Mouse (Mus musculus) urinary bladder, postnatal 4 days (tissue): Measurements from ENCODE around the gene Ercc6l.

ENCODE experiments used
- DNase-seq, 2 experiments: peaks; one replicate each; pipeline ENCODE4 v3.0.0; 2021 to 2022; ENCODE audit warnings: low spot score in 2 of 2

Ercc6l gene

DNA sequence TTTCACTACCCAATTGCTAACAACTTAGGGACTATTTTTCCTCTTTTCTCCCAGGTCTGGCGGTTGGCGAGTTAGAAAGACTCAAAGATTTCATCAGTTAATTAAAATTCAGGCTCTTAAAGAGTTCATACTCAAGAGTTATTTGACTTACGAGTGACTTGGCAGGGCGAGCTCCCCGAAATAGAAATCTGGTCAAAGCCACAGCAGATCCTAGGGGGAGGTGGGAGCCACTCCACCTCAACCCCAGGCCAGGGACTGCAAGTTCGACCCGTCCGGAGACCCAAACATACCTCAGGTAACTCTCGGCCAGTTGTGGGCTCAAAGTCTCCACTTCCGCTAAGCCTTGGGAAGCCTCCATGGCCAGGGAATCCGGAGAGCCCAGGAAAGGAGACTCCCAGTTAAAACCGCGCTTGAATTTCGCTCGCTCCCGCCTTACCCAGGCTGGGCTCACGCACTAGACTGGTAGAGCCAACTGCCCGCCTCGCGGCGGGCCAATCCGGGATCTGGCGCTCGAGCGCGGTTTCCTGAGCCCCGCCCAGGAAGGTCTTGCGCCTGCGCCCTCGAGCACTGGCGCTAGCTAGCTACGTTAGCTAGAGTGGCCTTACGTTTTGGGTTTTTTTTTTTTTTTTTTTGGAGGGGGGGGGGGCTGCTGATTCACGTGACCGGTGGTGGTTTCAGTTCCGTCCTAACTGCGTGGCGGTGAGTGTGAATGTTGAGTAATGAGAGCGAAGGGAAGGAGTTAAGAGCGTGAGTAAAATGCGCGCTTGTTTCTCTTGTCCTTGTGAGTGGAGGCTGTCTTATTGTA, at the start of gene Ercc6l:
Ercc6l (minus strand) TSS at position 474 of the 805 bp plus-strand sequence.
- DNase-seq: peak; percentile 87 to 88

DNA sequence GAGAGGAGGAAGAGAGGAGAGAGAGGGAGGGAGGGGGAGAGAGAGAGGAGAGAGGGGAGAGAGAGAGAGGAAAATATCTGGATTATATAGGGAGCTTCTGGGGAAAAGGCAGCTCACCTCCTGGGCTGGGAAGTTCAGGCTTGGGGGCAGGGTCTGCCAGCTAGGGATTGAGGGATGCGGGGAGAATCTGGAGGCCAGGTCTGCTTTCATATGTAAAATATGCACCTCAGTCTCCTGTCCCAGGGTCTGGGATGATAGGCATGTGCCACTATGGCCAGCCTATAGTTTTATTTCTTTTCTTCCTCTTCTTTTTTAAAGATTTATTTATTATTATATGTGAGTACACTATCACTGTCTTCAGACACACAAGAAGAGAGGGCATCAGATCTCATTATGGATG, 33.9 kb upstream of the Ercc6l start:
- no peak for DNase-seq

DNA sequence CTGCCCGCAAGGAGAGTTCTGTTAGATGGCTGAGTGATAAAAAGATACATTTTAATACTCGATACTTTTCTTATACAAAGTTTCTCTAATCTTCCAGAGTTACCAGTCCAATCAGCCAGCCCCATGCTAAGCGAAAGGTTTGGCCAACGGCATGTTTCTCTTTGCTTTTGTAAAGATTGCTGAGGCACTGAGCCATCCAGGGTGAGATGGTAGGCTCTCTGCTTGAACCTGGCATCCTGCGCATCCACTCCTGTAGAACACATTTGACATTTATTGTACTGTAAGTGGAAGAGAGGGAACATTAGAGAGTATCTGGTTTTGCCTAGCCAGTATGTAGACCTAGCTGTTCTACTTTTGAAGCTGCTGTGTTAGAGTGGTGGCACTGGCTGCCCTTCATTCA, 32.7 kb upstream of the Ercc6l start:
- DNase-seq: no peak

DNA sequence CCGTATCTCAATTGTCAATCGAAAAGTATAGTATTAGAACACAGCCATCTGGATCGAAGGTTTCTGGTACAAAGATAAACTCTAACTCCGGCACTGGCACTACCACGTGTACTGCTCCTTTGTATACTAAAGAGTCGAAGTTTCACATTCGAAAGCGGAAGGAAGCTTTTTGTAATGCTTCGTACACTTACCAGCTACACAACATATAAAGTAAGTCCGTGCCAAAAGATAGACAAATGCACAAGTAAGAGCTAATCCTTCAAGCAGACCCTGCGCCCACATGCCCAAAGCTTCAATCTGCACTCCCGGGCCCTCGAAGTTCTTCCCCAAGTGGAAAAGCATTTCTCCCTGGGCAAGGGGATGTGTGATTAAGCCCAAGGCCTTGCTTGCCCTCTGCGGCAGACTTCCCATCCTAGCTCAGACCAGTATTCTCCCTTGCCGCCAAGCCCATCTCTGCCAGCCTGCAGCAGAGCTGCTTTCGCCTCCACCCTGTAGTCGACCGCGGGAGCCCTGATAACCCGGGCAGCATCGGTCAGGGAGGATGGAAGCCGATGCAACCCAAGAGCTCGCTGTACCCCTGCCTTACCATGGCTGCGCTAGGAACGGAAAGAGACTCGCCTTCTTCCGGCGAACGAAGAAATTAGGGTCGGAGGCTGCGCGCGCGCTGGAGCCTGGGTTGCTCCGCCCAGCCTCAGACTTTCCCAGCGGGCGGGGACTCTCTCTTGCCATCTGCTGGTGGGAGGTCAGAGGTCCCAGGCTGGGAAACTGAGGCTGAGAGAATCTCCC, 32.0 kb upstream of the Ercc6l start, which contains the start of gene Rps4x:
Rps4x (minus strand) TSS at position 683 of the 786 bp plus-strand sequence.
- DNase-seq: peak; percentile 72 to 83

DNA sequence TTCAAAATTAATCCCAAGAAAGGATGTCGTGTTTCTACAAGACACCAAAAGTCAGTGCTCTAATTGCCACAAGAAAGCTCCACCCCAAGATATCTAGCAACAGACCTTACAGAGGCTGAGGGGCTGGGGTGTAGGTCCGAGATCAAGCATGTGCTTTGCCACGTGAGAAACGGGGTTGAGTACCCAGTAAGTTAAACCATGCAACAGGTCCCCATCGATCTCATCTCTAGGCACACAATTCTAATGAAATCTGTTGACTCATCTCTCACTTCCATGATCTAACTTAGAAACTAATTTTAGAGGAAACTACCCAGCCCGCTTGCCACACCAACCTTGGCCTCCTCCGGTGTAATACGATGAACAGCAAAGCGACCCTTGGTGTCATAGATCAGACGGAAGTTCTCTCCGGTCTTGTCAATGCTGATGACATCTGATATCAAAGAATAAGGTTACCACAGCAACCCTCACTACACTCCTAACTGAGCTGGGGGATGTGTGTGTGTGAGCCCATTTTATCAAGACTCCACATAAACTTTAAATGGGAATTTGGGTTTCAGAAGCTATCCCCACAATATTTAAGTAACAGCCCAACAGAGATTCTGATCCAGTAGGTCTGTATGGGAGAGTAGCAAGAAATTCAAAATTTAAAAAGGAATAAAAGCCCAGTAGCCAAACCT, 30.3 kb upstream of the Ercc6l start:
- DNase-seq: no peak

DNA sequence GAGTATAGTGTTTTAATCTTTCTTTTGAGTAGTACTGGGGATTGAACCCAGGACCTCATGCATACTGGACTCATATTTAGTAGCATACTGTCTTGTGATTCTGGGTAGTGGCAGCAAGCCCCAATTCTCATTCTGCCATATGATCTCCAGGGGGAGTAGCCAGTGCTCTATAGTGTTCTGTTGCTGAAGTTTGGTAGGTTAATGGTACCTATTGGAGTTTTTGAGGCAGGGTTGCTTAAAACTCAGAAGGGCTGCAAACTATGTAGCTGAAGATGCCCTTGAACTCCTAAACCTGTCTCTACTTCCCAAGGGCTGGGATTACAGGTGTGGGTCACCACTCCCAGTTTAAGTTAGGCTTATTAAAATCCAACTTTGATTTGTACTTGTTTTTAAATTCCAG, 25.7 kb upstream of the Ercc6l start:
- no peak for DNase-seq

- no peak for DNase-seq
These were observed 18.8 kb upstream of the Ercc6l start for GRCm38 (mm10) chrX:102175538-102176287.

DNA sequence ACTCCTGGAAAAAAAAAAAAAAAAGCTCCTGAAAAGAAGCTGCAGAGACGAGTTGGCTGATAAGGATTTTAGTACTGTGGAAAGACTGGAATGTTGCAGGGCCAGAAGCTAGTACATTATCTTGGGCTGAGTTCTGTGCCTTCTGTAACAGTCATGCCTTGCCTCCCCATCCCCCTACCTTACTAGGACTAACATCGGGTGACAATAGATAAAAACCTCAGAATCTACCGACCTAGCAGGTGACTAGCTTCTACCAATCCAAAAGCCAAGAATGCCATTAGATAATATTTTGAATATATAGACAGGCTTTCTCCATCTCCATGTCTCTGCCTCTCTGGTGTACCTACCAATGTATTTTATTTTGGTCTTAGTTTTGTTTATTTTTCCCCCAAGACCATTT, 14.0 kb upstream of the Ercc6l start:
- no peak for DNase-seq

DNA sequence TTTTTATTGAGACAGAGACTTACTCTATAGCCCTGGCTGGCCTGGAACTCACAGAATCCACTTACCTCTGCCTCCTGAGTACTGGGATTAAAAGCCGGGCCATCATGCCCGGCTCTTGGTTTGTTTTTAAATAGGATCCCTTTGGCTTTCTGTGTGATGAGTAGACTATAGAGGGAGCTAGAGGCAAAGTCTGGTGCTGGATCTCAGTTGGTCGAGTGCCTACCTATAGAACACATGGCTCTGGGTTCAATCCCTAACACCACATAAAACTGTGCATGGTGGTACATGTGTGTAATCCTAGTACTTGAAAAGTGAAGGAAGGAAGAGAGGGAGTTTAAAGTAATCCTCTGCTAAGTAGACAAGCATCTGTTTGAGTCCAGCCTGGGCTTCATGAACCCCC, 13.2 kb upstream of the Ercc6l start:
- no peak for DNase-seq

- no peak for DNase-seq
These were observed 12.8 kb upstream of the Ercc6l start for GRCm38 (mm10) chrX:102169724-102170123.

DNA sequence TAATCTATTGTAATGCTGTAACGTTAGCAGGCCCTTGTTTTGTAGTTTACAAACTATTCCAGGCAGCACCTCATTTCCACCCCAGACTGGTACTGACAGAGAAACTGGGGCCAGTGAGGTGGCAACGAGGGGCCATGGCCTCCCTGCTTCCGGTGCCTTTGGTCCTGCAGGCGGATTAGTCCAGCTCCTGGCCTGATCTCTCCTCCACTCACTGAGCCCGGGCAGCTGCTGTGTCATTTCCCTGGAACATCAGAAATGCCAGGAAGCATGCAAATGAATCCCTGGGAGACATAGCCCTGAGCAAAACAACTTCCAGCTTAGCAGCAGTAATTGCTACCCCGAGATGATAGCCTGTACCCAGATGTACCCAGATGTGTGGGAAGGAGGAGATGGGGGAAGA, 10.1 kb upstream of the Ercc6l start:
- no peak for DNase-seq

DNA sequence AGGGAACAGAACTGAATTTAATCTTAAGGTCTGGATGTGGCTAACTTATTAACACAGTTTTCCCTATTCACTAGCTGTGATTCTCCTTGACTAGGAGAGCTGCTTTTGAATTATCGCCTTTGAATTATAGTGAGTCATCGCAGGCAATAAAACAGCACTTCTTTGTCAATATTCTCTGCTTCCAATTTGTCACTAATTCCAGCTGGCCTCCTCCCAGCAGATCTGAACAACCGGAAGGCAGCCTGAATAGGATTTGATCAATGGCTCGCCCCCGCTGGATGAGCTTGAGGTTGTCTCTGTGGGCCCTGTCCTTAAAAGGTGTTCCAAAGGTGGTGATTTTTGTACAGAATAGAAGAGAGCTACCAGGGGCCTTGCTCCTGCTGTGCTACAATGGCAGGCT, 9.6 kb upstream of the Ercc6l start:
- no peak for DNase-seq

DNA sequence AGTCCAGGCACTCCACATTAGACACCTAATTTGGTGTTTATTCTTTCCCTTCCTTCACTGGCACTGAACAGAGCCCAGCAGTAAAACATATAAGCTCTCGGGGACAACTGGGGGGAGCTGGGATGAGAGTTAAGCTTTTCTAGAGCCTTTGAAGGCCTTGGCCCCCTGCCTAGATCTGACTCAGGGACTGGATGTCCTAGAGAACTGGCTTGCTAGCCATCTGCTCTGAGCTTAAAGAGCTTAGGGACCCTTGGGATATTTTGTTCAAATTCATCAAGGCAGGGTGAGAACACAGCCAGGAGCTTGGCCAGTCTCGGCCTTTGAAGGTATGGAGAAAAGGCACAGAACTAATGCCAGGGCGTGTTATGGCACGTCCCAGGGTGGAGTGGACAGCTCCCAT, 6.6 kb upstream of the Ercc6l start:
- peak in 1 of 2 experiments; percentile 41 for DNase-seq

DNA sequence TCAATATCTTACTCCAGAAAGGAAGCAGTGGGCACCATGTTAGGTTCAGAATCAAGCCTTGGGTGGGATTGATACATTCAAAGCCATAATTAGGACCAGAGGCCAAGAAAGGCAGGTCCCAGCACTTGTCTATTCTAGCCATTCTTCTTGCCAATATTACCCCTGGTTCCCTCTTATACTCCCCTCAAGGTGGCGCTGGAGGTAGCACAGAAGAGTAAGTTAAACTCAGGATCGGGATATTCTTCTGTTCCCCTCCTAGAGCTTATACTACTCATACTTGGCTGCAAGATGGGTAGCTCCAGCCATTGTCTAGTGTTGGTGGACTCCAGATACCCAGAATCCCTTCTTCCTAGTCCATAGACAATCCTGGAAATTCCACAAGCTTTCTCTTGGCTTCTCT, 6.2 kb upstream of the Ercc6l start:
- DNase-seq: no peak

- DNase-seq: no peak
These were observed 3.6 kb upstream of the Ercc6l start for GRCm38 (mm10) chrX:102160528-102160927.

DNA sequence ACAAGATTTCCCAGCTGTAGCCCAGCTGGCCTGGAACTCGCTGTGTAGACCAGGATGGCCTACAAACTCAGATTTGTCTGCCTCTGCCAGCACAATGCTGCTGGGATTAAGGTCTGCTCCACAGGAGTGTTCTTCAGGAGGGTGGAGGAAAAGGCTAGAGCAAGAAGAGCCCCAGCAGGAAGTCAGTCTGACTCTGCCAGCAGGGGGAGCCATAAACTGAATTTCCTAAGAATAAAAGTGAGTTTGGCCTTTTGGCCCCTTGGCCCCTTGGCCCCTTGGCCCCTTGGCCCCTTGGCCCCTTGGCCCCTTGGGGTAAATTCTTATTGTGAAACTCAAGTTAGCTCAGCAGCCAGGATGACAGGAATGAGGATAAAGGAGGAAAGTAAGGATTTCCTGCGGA, 2.9 kb upstream of the Ercc6l start:
- DNase-seq: no peak

- no peak for DNase-seq
These were observed 516 bp upstream of the Ercc6l start for GRCm38 (mm10) chrX:102157423-102157791.

DNA sequence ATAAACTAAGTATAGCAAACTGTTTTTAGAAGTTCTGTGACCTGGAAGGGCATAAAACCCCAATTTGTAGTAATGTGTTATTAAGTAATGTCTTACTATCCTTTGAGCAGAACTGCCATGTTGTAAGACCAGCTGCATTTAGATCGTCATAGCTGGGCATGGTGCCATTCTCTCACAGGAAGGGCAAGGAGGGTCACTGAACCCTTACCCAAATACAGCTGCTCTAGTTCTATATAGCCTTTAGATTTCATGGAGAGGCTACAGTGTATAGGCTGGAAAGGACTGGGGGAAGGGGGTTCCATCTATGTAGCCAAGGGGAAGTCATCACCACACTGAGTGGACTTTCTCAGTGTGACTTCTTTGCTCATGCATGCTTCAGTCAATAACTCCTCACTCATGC, 15.7 kb downstream of the Ercc6l start:
- no peak for DNase-seq

- DNase-seq: no peak
These were observed 35.6 kb downstream of the Ercc6l start for GRCm38 (mm10) chrX:102121321-102121720.

- peak; percentile 86 to 91 for DNase-seq
These were observed 37.6 kb downstream of the Ercc6l start, which contains the start of gene Pin4 for GRCm38 (mm10) chrX:102119042-102119864. TSS of gene Pin4 (plus strand) at chrX:102119447.

- DNase-seq: no peak
These were observed 41.2 kb downstream of the Ercc6l start for GRCm38 (mm10) chrX:102115676-102116075.
